Mouse (Mus musculus) forebrain, embryonic 15.5 days (tissue): Measurements from ENCODE around the gene Crb1. TPM values are rescaled to one million over a fixed set of nuclear protein-coding genes. Genes with fewer than 3 reads are reported as not detected.

Experiments
- polyA plus RNA-seq: library from polyadenylated mRNA; unstranded; fragments of >200 nt; fragmentation: Nextera tagmentation; extraction: Ambion mirVana; gene quantifications from 2 replicates; pipeline ENCODE4 v1.2.1, GENCODE M21; 2015

Crb1 gene
- polyA plus RNA-seq, 1 experiment from 2014 or later = 1.6 TPM

Other genes starting within 250 kb of the Crb1 start
- gene Zbtb41, start 45.2 kb upstream of the Crb1 start, polyA plus RNA-seq = 15.9 and 16.3 TPM in 2 replicates
- gene Aspm, start 77.7 kb upstream of the Crb1 start, polyA plus RNA-seq = 10.3 and 11.6 TPM in 2 replicates
- gene F13b, start 124.6 kb upstream of the Crb1 start, polyA plus RNA-seq = not detected in 2 replicates
- gene Cfhr1, start 183.2 kb upstream of the Crb1 start, polyA plus RNA-seq = not detected in 2 replicates